ENCODE assay signal across 23 mouse cellular contexts in genomic region chr19:61039151-61039550, GRCm38 (mm10).
"Had no signal": no experiment of that assay in that cellular context is flagged by ENCODE, and none has a peak within 500 bp of the region (broad histone marks: within the 10 kb centered on the region; RNA-seq: fewer than 3 reads in every experiment).

No protein-coding gene starts in this region.

- H3K4me1 ChIP-seq: intestine, embryonic 15.5 days; limb, embryonic 10.5 days; limb, embryonic 12.5 days; liver, embryonic 13.5 days; liver, embryonic 15.5 days had no signal

- H3K4me3 ChIP-seq: intestine, embryonic 15.5 days; layer of hippocampus, adult 2 months; left cerebral cortex, adult 2 months; limb, embryonic 10.5 days; limb, embryonic 12.5 days; liver, embryonic 13.5 days; liver, embryonic 15.5 days had no signal

- H3K36me3 ChIP-seq: intestine, embryonic 15.5 days; limb, embryonic 10.5 days; limb, embryonic 12.5 days; liver, embryonic 13.5 days; liver, embryonic 15.5 days had no signal

- ATAC-seq: hindbrain, embryonic 16.5 days; inflammation-experienced regulatory T-cells, adult 6 months; intestine, embryonic 15.5 days; intestine, postnatal 0 days; liver, postnatal 0 days had no signal

- H3K27me3 ChIP-seq: intestine, embryonic 15.5 days; limb, embryonic 12.5 days; liver, embryonic 13.5 days; liver, embryonic 15.5 days had no signal

- H3K9ac ChIP-seq: hindbrain, embryonic 14.5 days; intestine, embryonic 15.5 days; limb, embryonic 12.5 days; liver, embryonic 13.5 days; liver, embryonic 15.5 days; liver, postnatal 0 days had no signal

- H3K4me2 ChIP-seq: heart, embryonic 11.5 days; hindbrain, embryonic 14.5 days; intestine, embryonic 15.5 days; limb, embryonic 12.5 days; liver, embryonic 13.5 days; liver, embryonic 15.5 days had no signal

- H3K27ac ChIP-seq: hindbrain, embryonic 14.5 days; intestine, embryonic 15.5 days; layer of hippocampus, adult 2 months; left cerebral cortex, adult 2 months; limb, embryonic 10.5 days; limb, embryonic 12.5 days; liver, embryonic 13.5 days; liver, embryonic 15.5 days had no signal

- DNase-seq: gastrocnemius, postnatal 14 days; gastrocnemius, postnatal 36 days; heart, postnatal 10 days; heart, postnatal 36 days; kidney, adult 18-20 months; kidney, adult 8-10 months; kidney, postnatal 10 days; kidney, postnatal 25 days; kidney, postnatal 4 days; liver; liver, embryonic 13.5 days; liver, postnatal 0 days had no signal

- H3K9me3 ChIP-seq: intestine, embryonic 15.5 days; limb, embryonic 10.5 days; limb, embryonic 12.5 days; liver, embryonic 13.5 days; liver, embryonic 15.5 days had no signal
